Mouse (Mus musculus): Measurements from ENCODE around the gene Cybrd1. TPM values are rescaled to one million over a fixed set of nuclear protein-coding genes. Genes with fewer than 3 reads are reported as not detected.

The Cybrd1 gene
- total and polyA plus RNA-seq, 3 experiments: 0.08 to 0.21 TPM; not detected in 1

DNA sequence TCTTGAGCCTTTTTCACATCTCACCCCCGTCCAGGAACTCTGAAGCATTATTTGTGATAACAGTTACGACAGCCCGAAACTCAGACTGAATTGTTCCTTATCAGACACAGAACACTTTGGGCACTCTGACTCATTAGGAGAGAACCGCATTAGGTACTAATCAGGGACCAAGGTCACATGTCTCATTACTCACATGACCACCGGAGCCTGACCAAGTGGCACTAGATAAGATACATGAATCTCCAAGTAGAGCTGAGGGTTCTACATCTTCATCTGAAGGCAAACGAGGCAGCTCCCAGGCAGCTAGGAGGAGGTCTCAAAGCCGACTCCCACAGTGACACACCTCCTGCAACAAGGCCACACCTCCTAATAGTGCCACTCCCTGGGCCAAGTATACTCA, 21.6 kb upstream of the Cybrd1 start (continued):
- TF ChIP-seq POLR2AphosphoS2 (IDR thresholded peaks at IDR 0.05; ENCODE audit: low read length) (peak; percentile 79), CHD1 (IDR thresholded peaks at IDR 0.05; ENCODE audit: low read depth, low read length) (no peak), NRF1 (IDR thresholded peaks at IDR 0.05; ENCODE audit: insufficient read depth, low read depth, low read length, poor library complexity, severe bottlenecking) (no peak), ELF1 (IDR thresholded peaks at IDR 0.05; ENCODE audit: low read depth, low read length) (no peak), CTCF (IDR thresholded peaks at IDR 0.05 in 2 of 3, conservative IDR thresholded peaks at IDR 0.05 in 1 of 3; ENCODE audit: control insufficient read depth in 1 of 3, insufficient read depth in 1 of 3, low read depth in 2 of 3, low read length in 3 of 3, poor library complexity in 1 of 3, severe bottlenecking in 1 of 3) (no peak), UBTF (IDR thresholded peaks at IDR 0.05; ENCODE audit: borderline replicate concordance, insufficient read depth, low read depth, low read length) (no peak), MXI1 (IDR thresholded peaks at IDR 0.05; ENCODE audit: low read depth, low read length) (no peak), EP300 (IDR thresholded peaks at IDR 0.05; ENCODE audit: low read depth in 1 of 2, low read length in 2 of 2) (peak; percentile 94), SIN3A (IDR thresholded peaks at IDR 0.05; ENCODE audit: low read length) (peak; percentile 94), TAL1 (IDR thresholded peaks at IDR 0.05; ENCODE audit: low read length) (peak; percentile 85), MYB (IDR thresholded peaks at IDR 0.05; ENCODE audit: low read depth, low read length) (no peak), E2F4 (IDR thresholded peaks at IDR 0.05; ENCODE audit: borderline replicate concordance, low read depth, low read length) (no peak), GABPA (IDR thresholded peaks at IDR 0.05; ENCODE audit: low read depth, low read length) (no peak), ZMIZ1 (IDR thresholded peaks at IDR 0.05; ENCODE audit: low read depth, low read length) (no peak), KAT2A (conservative IDR thresholded peaks at IDR 0.05; ENCODE audit: low read depth, low read length) (no peak), ZNF384 (IDR thresholded peaks at IDR 0.05; ENCODE audit: low read depth, low read length) (no peak)

DNA sequence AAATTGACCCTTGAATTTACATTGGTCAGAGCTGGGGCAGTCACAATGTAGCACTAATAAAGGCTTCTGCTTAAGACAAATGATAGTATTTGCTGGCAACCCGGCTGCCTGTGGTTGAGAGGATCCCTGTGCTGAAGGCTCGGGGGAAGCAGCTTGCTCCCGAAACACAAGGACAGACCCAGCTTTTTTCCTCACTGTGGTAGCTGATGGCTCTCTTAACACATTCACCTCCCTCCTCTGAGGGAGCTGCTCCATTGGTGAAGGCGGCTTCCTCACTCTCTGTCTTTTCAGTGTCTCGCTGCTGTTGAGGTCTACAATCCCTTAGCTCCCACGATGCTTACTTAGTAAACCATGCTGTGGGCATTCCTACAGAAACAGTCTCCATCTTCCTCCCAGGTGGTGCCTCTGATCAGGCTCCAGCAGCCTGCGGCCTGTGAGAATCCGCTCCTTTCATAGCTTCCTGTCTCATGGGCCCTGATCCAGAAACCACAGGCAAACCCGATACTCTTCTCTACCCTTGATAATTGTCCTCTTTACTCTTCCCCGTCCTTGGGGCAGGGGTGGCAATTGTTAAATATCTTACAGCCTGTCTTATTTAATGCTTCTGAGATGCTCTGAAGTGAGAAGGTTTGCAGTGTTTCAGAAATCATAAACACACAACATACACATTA, 15.0 kb upstream of the Cybrd1 start:
- peak overlapping the region; percentile 46 for H3K9ac ChIP-seq (ENCODE audit: control insufficient read depth, low read depth, low read length, poor library complexity, severe bottlenecking)
- H3K4me1 ChIP-seq (ENCODE audit: control insufficient read depth in 1 of 2, insufficient read depth in 2 of 2, low read length in 2 of 2): peaks cover 4 to 14% of the 10 kb centered on the region in 2 experiments; a peak in 3 of 4 replicates
- H3K4me3 ChIP-seq (ENCODE audit: control insufficient read depth in 1 of 2, insufficient read depth in 1 of 2, low read depth in 2 of 2, low read length in 2 of 2): peak overlapping the region; percentile 25 to 26; a peak in 2 of 4 replicates
- peaks cover 0 to 12% of the 10 kb centered on the region in 2 experiments; a peak in 2 of 4 replicates for H3K36me3 ChIP-seq (ENCODE audit: control insufficient read depth in 1 of 2, insufficient read depth in 2 of 2, low read length in 2 of 2)
- H3K79me2 ChIP-seq (ENCODE audit: control insufficient read depth, insufficient read depth, low read length, poor library complexity): no peaks in the 10 kb centered on the region
- DNase-seq (ENCODE audit: low read depth, low spot score): peak; percentile 77
- TF ChIP-seq HCFC1 (IDR thresholded peaks at IDR 0.05; ENCODE audit: low read depth, low read length) (0 out of 2 replicates have a peak, but pooled peaks have one; percentile 25), RCOR1 (IDR thresholded peaks at IDR 0.05; ENCODE audit: low read depth, low read length) (peak; percentile 70), TBP (IDR thresholded peaks at IDR 0.05; ENCODE audit: low read depth, low read length) (0 out of 2 replicates have a peak, but pooled peaks have one; percentile 47), POLR2AphosphoS2 (IDR thresholded peaks at IDR 0.05; ENCODE audit: low read length) (0 out of 2 replicates have a peak, but pooled peaks have one; percentile 20), POLR2AphosphoS5 (IDR thresholded peaks at IDR 0.05; ENCODE audit: borderline replicate concordance, low read depth, low read length) (no peak), SIN3A (IDR thresholded peaks at IDR 0.05; ENCODE audit: low read length) (peak; percentile 69; the same call in 1 of the 2 replicates), EP300 (IDR thresholded peaks at IDR 0.05; ENCODE audit: low read depth in 1 of 2, low read length in 2 of 2) (peak; percentile 10 to 46; a peak in 3 of 4 replicates), MXI1 (IDR thresholded peaks at IDR 0.05; ENCODE audit: low read depth, low read length) (peak; percentile 45; the same call in 1 of the 2 replicates), JUND (IDR thresholded peaks at IDR 0.05; ENCODE audit: low read depth, low read length) (no peak), TAL1 (IDR thresholded peaks at IDR 0.05; ENCODE audit: low read length) (peak; percentile 27; the same call in 1 of the 2 replicates), CHD1 (IDR thresholded peaks at IDR 0.05; ENCODE audit: low read depth, low read length) (no peak), ETS1 (IDR thresholded peaks at IDR 0.05; ENCODE audit: low read depth, low read length) (peak; percentile 42; the same call in 1 of the 2 replicates), ZMIZ1 (IDR thresholded peaks at IDR 0.05; ENCODE audit: low read depth, low read length) (no peak), TCF12 (IDR thresholded peaks at IDR 0.05; ENCODE audit: low read depth, low read length) (peak; percentile 60)
- H3K9me3 ChIP-seq (replicated peaks; ENCODE audit: insufficient read depth, low read length): no peaks in the 10 kb centered on the region
- peak overlapping the region; percentile 56 for H3K27ac ChIP-seq (ENCODE audit: control insufficient read depth, low read depth, low read length)
- H3K27me3 ChIP-seq (ENCODE audit: control insufficient read depth in 1 of 2, insufficient read depth in 2 of 2, low read length in 2 of 2): no peaks in the 10 kb centered on the region
